Mouse (Mus musculus): ENCODE results near the gene Spocd1.

The Spocd1 gene

GRCm38 (mm10) chr4:129918901-129919300 is 10.1 kb upstream of the Spocd1 start:
- no peak for DNase-seq

GRCm38 (mm10) chr4:129920542-129921313 is 8.3 kb upstream of the Spocd1 start:
- DNase-seq: peak; percentile 82

DNA sequence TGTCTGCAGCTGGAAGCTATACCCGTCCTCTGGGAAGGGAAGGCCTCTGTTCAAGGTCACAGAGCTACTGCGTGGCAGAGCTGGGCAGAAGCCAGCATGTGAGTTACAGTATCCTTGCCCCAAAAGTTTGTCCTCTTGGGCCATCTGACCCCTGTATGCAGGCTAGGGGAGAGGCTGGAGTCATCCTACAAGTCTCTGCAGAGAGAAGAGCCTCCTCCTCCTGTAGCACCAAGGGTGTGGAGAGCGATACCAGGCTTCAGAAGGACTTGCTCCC is 7.8 kb upstream of the Spocd1 start:
- no peak for DNase-seq

GRCm38 (mm10) chr4:129924143-129924542 is 4.9 kb upstream of the Spocd1 start:
- no peak for DNase-seq

- no peak for DNase-seq
Measured at GRCm38 (mm10) chr4:129924694-129925093, 4.4 kb upstream of the Spocd1 start.

DNA sequence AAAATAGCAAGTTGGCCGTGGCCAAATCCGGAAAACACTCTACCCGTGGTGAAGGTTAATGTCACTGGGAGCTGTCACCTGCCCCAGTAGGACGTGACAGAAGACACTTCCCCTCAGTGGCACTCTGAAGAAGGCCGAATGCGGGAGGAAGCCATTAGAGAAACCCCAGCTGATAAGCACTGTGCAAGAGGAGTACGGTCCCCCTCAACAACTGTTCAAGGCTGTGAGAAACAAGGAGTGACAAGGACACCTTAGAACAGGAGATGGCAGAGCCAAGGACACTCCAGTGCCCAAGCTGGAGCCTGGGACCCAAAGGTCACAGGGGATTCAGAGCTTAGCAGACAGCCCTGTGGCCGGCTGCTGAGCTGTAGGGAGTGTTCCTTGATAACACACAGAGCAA is 2.5 kb upstream of the Spocd1 start:
- peak; percentile 95 for DNase-seq

DNA sequence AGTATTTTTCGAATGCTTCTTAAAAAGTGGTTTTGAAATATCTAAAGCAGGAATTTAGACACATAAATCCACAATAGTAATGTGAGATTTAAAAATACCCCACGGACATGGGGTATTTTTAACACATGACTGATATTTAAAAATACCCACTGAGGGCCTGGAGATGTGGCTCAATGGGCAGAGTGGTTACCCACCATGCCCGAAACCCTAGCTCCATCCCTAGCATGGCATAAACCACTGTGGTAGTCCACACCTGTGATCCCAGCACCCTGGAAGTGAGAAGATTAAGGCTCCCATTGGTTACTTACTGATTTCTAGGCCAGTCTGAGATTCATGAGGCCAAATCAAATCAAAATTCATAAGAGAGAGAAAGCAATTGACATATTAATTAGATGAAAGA is 2.0 kb upstream of the Spocd1 start:
- no peak for DNase-seq

GRCm38 (mm10) chr4:129928124-129928751 is 811 bp upstream of the Spocd1 start:
- DNase-seq: peak; percentile 97

DNA sequence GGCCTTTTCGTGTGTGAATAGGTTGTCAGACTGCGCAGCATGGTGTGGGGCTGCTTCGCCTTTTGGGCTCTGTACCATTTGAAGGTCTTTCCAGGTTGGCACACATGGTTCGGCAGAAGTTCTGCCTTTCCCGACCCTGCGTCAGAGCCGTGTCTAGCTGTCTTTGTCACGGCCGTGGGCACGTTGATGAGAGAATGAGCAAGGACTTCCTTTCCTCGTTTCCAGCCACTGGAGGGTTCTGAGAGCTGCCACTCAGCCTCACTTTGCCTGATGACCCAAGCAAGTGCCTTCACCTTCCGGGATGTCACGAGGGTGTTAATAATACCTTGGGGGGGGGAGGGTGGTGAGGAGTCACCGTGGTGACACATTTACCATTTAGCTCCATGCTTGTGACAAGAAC is 4.6 kb downstream of the Spocd1 start:
- DNase-seq: no peak

GRCm38 (mm10) chr4:129934177-129934855 is 5.3 kb downstream of the Spocd1 start:
- no peak for DNase-seq

GRCm38 (mm10) chr4:129951359-129951821 is 22.3 kb downstream of the Spocd1 start:
- peak; percentile 98 for DNase-seq

DNA sequence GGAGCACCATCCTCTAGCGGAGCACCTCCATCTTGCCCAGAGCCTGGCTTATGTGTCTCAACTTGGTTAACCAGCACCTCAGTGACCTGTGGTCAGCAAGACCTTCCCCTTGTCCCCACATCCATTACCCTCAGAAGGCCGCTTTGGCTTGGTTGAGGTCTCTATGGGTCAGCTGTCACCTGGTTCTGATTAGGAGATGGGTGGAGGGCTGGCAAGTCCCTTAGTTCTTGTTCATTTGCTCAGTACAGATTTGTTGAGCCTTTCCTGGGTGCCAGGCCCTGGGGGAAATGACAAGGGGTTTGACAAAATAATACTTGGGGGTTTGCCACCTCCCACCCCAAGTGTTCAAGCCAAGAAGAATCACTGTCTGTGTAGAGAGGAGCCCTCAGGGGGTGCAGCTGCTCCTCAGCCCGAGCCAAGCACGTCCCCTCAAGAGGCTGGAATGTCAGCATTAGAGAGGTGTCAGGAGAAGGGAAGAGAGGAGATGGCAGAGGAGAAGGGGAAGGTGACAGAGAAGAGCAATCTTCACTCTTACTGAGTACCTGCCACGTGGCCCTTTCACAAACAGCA is 23.3 kb downstream of the Spocd1 start:
- peak; percentile 91 for DNase-seq

GRCm38 (mm10) chr4:129954527-129954926 is 25.5 kb downstream of the Spocd1 start:
- DNase-seq: peak; percentile 74

DNA sequence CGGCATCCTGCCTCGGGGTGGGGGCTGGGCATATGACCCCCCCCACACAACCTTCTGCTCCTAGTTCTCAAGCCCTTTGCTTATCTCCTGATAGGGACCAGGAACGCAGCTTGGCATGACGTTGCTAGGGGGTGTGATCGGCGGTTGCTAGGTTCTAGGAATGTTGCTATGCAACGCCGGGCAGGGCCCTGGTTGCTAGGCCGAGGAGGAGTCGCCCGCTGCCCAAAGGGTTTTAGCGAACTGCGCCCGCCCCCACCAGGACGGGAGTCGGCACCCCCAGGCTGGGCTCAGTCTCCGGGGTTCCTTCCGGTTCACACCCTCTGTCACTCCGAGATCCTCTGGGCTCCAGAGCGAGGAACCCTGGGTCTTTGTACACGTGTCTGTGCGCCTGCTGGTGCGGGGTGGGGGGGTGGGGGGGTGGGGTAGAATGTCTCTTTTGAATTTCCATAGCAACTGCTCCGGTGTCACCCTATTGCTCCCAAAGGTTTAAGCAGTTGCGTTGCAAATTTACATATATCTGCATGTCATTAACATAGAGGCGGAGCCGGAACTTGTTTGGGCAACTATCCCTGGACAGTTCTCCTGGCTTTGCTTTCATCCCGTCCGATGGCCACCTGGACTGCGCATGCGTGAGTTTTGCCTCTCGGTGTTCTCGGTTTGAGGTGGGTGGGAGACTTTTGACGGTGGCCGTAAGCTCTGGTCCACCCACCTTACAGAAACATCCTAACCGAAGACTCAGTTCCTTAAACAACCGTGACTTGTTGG is 31.3 kb downstream of the Spocd1 start:
- DNase-seq: peak; percentile 97

- DNase-seq: no peak
Measured at GRCm38 (mm10) chr4:129965294-129965693, 36.2 kb downstream of the Spocd1 start.

GRCm38 (mm10) chr4:129966201-129966600 is 37.2 kb downstream of the Spocd1 start:
- DNase-seq: no peak

- no peak for DNase-seq
Measured at GRCm38 (mm10) chr4:129967024-129968014, 38.3 kb downstream of the Spocd1 start.

GRCm38 (mm10) chr4:129970168-129970567 is 41.1 kb downstream of the Spocd1 start:
- no peak for DNase-seq

GRCm38 (mm10) chr4:129970861-129971260 is 41.8 kb downstream of the Spocd1 start:
- no peak for DNase-seq

DNA sequence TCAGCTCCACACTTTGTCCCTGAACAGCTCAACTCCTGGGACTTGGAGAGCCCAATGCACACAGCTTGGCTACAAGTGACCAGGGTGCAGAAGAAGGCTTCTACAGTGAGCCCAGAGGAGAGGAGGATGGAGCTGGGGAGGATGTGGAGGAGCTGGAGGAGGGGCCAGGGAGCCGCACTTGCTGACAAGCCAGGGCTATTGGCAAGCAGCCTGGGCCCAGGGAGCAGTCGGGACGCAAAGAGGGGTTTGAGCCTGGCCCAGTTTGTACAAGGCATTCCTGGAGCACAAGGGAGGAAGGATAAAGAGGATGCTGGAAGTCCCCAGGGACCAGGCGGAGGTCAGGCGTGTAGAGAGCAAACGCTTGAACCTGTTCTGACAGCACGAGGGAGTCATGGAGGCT is 42.9 kb downstream of the Spocd1 start:
- no peak for DNase-seq

DNA sequence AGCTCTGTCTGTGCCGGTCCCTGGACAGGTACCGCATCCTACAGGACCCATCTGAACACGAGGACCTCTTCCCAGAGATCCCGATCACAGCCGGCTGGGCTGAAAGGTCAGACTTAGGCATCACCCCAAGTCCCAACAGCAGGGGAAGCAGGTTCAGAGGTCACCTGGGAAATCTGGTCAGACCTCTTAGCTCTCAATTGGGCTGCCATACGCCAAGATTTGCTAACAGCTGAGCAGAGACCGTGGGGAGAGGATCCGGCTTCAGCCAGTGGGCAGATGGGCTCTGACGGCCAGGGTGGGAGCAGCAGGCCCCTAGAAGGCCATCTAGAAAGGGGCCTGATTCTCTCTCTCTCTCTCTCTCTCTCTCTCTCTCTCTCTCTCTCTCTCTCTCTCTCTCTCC is 45.2 kb downstream of the Spocd1 start:
- DNase-seq: no peak

DNA sequence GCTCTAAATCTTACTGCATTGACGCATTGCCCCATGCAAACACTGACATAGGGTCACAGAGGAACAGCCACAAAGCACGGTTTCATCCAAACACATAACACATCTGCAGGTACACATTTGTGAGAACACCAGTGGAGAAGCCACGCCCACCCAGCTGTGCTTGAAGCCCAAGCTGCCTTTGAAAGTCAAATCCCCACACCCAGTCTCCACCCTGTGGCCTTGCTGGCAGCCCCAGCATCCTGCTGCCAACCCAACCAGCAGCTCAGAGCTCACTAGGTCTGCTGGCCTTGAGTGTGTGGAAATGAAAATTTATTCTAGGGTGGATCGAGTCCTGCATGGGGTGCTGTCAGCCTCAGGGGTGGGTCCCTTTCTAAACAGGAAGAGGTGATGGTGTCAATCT is 48.2 kb downstream of the Spocd1 start:
- DNase-seq: no peak
